Mouse (Mus musculus) liver, postnatal 0 days (tissue): Measurements from ENCODE around the gene Lrrc47. TPM values are rescaled to one million over a fixed set of nuclear protein-coding genes. Genes with fewer than 3 reads are reported as not detected.

Experiments
- ATAC-seq: fragments of 200-750 bp; cut with Nextera tagmentation; 2 replicates; pipeline ENCODE4 v1.8.0; 2017; ENCODE audit warnings: mild to moderate bottlenecking, moderate library complexity
- DNase-seq: peaks from one replicate; pipeline ENCODE4 v3.0.0-alpha.2; 2016
- H3K27ac ChIP-seq: fragments of 300-500 bp; sonication (generic); 2 replicates; pipeline ENCODE4 v1.5.1; 2014; ENCODE audit warnings: antibody characterized with exemption, moderate library complexity, mild to moderate bottlenecking, low read depth
- H3K27me3 ChIP-seq: fragments of 300-500 bp; sonication (generic); 2 replicates; pipeline ENCODE4 v1.6.1; 2014; ENCODE audit warnings: low read length, control low read depth, mixed read lengths; ENCODE audit not compliant: insufficient read depth
- H3K36me3 ChIP-seq: fragments of 300-500 bp; sonication (generic); replicated peaks from 2 replicates; pipeline ENCODE4 v1.6.1; 2014; ENCODE audit warnings: mild to moderate bottlenecking, control low read depth, low read length, moderate library complexity, mixed read lengths; ENCODE audit not compliant: insufficient read depth
- H3K4me1 ChIP-seq: fragments of 300-500 bp; sonication (generic); 2 replicates; pipeline ENCODE4 v1.6.1; 2014; ENCODE audit warnings: antibody characterized with exemption, mild to moderate bottlenecking, control low read depth; ENCODE audit not compliant: insufficient read depth
- H3K4me2 ChIP-seq: fragments of 300-500 bp; sonication (generic); 2 replicates; pipeline ENCODE4 v1.6.1; 2014; ENCODE audit warnings: low read depth, mild to moderate bottlenecking, low read length, moderate library complexity, mixed read lengths
- H3K4me3 ChIP-seq: fragments of 300-500 bp; sonication (generic); 2 replicates; pipeline ENCODE4 v1.5.1; 2014; ENCODE audit warnings: low read depth, low read length
- H3K9ac ChIP-seq: fragments of 300-500 bp; sonication (generic); replicated peaks from 2 replicates; pipeline ENCODE4 v1.6.1; 2014; ENCODE audit warnings: mild to moderate bottlenecking, moderate library complexity
- H3K9me3 ChIP-seq: fragments of 300-500 bp; sonication (generic); 2 replicates; pipeline ENCODE4 v1.6.1; 2016; ENCODE audit warnings: mild to moderate bottlenecking, control low read depth, low read length, mixed read lengths
- CTCF ChIP-seq: sonication (generic); IDR thresholded peaks from 2 replicates; pipeline ENCODE4 v1.5.1; 2016; ENCODE audit warnings: antibody characterized with exemption, low read depth
- EP300 ChIP-seq: IDR thresholded peaks from 2 replicates; pipeline ENCODE4 v1.6.1; 2016; ENCODE audit warnings: antibody characterized with exemption, low read depth, mild to moderate bottlenecking
- WGBS: fragments of 180-500 bp; shearing (Covaris S2); extraction: QIAGEN DNeasy Blood & Tissue Kit; methylation state at CpG from one replicate; pipeline ENCODE4 v1.1.7; 2014; ENCODE audit not compliant: insufficient replicate concordance; 5-methylcytosine and 5-hydroxymethylcytosine counted together
- polyA plus RNA-seq: library from polyadenylated mRNA; unstranded; fragments of >200 nt; fragmentation: Nextera tagmentation; extraction: Ambion mirVana; gene quantifications from 2 replicates; pipeline ENCODE4 v1.2.1, GENCODE M21; 2015

Lrrc47 gene
- polyA plus RNA-seq, 1 experiment from 2014 or later = 9.4 TPM

DNA sequence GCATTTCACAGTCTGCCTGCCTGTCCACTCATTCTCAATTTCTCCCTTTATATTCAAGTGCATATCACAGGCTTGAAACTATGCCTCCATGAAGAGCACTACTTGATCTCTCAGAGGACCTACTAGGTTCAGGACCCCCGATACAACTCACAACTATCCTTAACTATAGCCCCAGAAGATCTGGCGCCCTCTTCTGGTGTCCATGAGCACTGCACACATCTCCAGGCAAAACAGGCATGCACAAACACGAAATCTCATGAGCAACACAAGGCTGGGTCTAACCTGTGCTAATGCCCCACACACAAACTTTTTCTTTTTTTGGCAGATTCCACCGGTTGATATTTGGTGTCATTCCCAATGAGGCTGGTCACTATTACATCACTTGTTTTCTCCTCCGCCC is 34.3 kb downstream of the Lrrc47 start:
- 65% methylated on average over 5 of the region's 5 CpGs for WGBS
- H3K4me1 ChIP-seq = no peaks in the 10 kb centered on the region
- TF ChIP-seq CTCF (peak; percentile 39), EP300 (no peak)
- no peaks in the 10 kb centered on the region for H3K36me3 ChIP-seq
- H3K4me2 ChIP-seq = no peak overlapping the region
- no peaks in the 10 kb centered on the region for H3K9me3 ChIP-seq
- H3K27ac ChIP-seq = no peak overlapping the region
- no peak overlapping the region for H3K9ac ChIP-seq
- H3K27me3 ChIP-seq = no peaks in the 10 kb centered on the region
- no peak overlapping the region for H3K4me3 ChIP-seq
- no peak for DNase-seq
- no peak for ATAC-seq

GRCm38 (mm10) chr4:154051401-154051800 is 39.9 kb downstream of the Lrrc47 start:
- WGBS = 78% methylated on average over 3 of the region's 3 CpGs
- Histone ChIP-seq H3K9me3 (no peaks in the 10 kb centered on the region), H3K4me2 (no peak overlapping the region), H3K4me3 (no peak overlapping the region), H3K9ac (no peak overlapping the region), H3K27me3 (no peaks in the 10 kb centered on the region), H3K4me1 (no peaks in the 10 kb centered on the region), H3K36me3 (no peaks in the 10 kb centered on the region), H3K27ac (no peak overlapping the region)
- TF ChIP-seq CTCF (no peak), EP300 (no peak)
- no peak for ATAC-seq
- DNase-seq = no peak

- H3K27ac ChIP-seq = no peak overlapping the region
These were observed 41.5 kb downstream of the Lrrc47 start for GRCm38 (mm10) chr4:154053065-154053464.

GRCm38 (mm10) chr4:154055482-154055881 is 44.0 kb downstream of the Lrrc47 start:
- H3K4me3 ChIP-seq = no peak overlapping the region
- 79% methylated on average over 7 of the region's 7 CpGs for WGBS
- ATAC-seq = no peak
- no peaks in the 10 kb centered on the region for H3K4me1 ChIP-seq
- DNase-seq = no peak
- no peaks in the 10 kb centered on the region for H3K27me3 ChIP-seq
- H3K27ac ChIP-seq = no peak overlapping the region
- H3K9me3 ChIP-seq = no peaks in the 10 kb centered on the region
- H3K9ac ChIP-seq = no peak overlapping the region
- H3K36me3 ChIP-seq = no peaks in the 10 kb centered on the region
- TF ChIP-seq EP300 = no peak
- no peak for TF ChIP-seq CTCF
- H3K4me2 ChIP-seq = no peak overlapping the region

More at GRCm38 (mm10) chr4:154053065-154053464, 41.5 kb downstream of the Lrrc47 start:
- Histone ChIP-seq H3K36me3 (no peaks in the 10 kb centered on the region), H3K4me2 (no peak overlapping the region), H3K4me1 (no peaks in the 10 kb centered on the region), H3K9ac (no peak overlapping the region), H3K9me3 (no peaks in the 10 kb centered on the region), H3K27me3 (no peaks in the 10 kb centered on the region), H3K4me3 (no peak overlapping the region)
- DNase-seq (no peak), ATAC-seq (no peak)
- TF ChIP-seq EP300 (no peak), CTCF (peak; percentile 42)
- 52% methylated on average over 4 of the region's 4 CpGs for WGBS

DNA sequence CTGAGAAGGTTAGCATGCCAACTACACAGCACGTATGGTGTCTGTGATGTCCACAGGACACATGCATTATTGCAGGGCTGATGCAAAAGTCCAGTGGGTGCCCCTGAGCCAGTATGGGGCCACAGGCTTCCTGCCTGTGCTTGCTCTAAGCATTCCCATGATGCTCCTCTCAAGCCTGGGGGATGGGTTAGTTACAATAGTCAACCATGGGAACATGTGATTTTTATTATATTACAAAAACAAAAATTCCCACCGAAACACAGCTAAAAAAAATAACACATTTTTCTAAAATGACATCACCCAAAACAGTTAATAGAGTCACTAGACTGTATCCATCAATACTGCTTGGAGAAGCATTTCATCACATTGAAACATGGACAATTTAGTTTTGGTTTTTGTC is 44.5 kb downstream of the Lrrc47 start:
- Histone ChIP-seq H3K27me3 (no peaks in the 10 kb centered on the region), H3K4me3 (no peak overlapping the region), H3K4me1 (no peaks in the 10 kb centered on the region), H3K9ac (no peak overlapping the region), H3K9me3 (no peaks in the 10 kb centered on the region), H3K27ac (no peak overlapping the region), H3K4me2 (no peak overlapping the region), H3K36me3 (no peaks in the 10 kb centered on the region)
- ATAC-seq (no peak), DNase-seq (no peak)
- 67% methylated on average over 2 of the region's 2 CpGs for WGBS
- no peak for TF ChIP-seq EP300
- TF ChIP-seq CTCF = no peak

- no peaks in the 10 kb centered on the region for H3K4me1 ChIP-seq
- H3K27me3 ChIP-seq = no peaks in the 10 kb centered on the region
- DNase-seq = no peak
- no peak for ATAC-seq
- WGBS = 33% methylated on average over 2 of the region's 2 CpGs
- H3K36me3 ChIP-seq = no peaks in the 10 kb centered on the region
- H3K4me3 ChIP-seq = no peak overlapping the region
- TF ChIP-seq CTCF (no peak), EP300 (no peak)
- H3K4me2 ChIP-seq = no peak overlapping the region
- H3K9me3 ChIP-seq = no peaks in the 10 kb centered on the region
- no peak overlapping the region for H3K9ac ChIP-seq
- H3K27ac ChIP-seq = no peak overlapping the region
These were observed 45.1 kb downstream of the Lrrc47 start for GRCm38 (mm10) chr4:154056661-154057060.

DNA sequence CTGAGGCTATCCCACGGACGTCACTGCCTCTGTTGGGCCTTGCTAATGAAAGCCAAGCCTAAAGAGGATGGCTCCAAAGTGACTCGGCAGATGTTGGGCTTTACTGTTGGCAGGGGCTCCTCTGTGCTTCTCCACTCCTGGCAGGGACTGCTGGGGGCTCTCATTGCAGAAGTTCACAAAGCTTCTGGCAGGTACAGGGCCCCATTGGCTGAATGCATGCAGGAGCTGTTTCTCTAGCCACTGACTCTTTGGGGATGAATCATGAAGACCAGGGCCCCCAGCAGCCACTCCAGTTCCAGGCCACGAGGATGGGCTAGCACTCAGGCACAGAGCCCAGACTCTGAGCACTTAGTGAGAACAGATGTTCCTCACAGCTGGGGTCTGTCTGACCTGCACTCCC is 46.2 kb downstream of the Lrrc47 start:
- TF ChIP-seq EP300 (no peak), CTCF (no peak)
- Histone ChIP-seq H3K4me1 (no peaks in the 10 kb centered on the region), H3K27ac (no peak overlapping the region), H3K9me3 (no peaks in the 10 kb centered on the region), H3K36me3 (no peaks in the 10 kb centered on the region), H3K4me2 (no peak overlapping the region), H3K27me3 (no peaks in the 10 kb centered on the region), H3K4me3 (no peak overlapping the region), H3K9ac (no peak overlapping the region)
- DNase-seq = no peak
- no peak for ATAC-seq
- 49% methylated on average over 4 of the region's 4 CpGs for WGBS
